Mouse (Mus musculus) liver, embryonic 11.5 days (tissue): ENCODE data around the gene Zgpat. TPM values are rescaled to one million over a fixed set of nuclear protein-coding genes. Genes with fewer than 3 reads are reported as not detected.
A peak's percentile ranks its signal among the peaks of the same experiment; 100 is the strongest.

ENCODE experiments used
- ATAC-seq: fragments of 200-750 bp; cut with Nextera tagmentation; replicated peaks from 2 replicates; pipeline ENCODE4 v1.8.0; 2017; ENCODE audit warnings: moderate number of reproducible peaks, mild to moderate bottlenecking, moderate TSS enrichment, moderate library complexity; ENCODE audit not compliant: low FRiP score
- DNase-seq: peaks from one replicate; pipeline ENCODE4 v3.0.0-alpha.2; 2017; ENCODE audit warnings: low spot score
- H3K27ac ChIP-seq: fragments of 300-500 bp; sonication (generic); 2 replicates; pipeline ENCODE4 v1.5.1; 2014; ENCODE audit warnings: mild to moderate bottlenecking, low read depth, low read length, control low read depth
- H3K27me3 ChIP-seq: fragments of 300-500 bp; sonication (generic); replicated peaks from 2 replicates; pipeline ENCODE4 v1.6.1; 2014; ENCODE audit warnings: low read length, mixed read lengths; ENCODE audit not compliant: control insufficient read depth, insufficient read depth
- H3K36me3 ChIP-seq: fragments of 300-500 bp; sonication (generic); 2 replicates; pipeline ENCODE4 v1.6.1; 2014; ENCODE audit warnings: mild to moderate bottlenecking, low read length, moderate library complexity, mixed read lengths; ENCODE audit not compliant: control insufficient read depth, insufficient read depth
- H3K4me1 ChIP-seq: fragments of 300-500 bp; sonication (generic); replicated peaks from 2 replicates; pipeline ENCODE4 v1.6.1; 2014; ENCODE audit warnings: low read length, mixed read lengths; ENCODE audit not compliant: control insufficient read depth, insufficient read depth
- H3K4me2 ChIP-seq: fragments of 300-500 bp; sonication (generic); 2 replicates; pipeline ENCODE4 v1.6.1; 2014; ENCODE audit warnings: mild to moderate bottlenecking, control low read depth, moderate library complexity
- H3K4me3 ChIP-seq: fragments of 300-500 bp; sonication (generic); 2 replicates; pipeline ENCODE4 v1.5.1; 2014; ENCODE audit warnings: low read depth, low read length, control low read depth
- H3K9ac ChIP-seq: fragments of 300-500 bp; sonication (generic); 2 replicates; pipeline ENCODE4 v1.6.1; 2014; ENCODE audit warnings: low read depth, low read length, control low read depth
- H3K9me3 ChIP-seq: fragments of 300-500 bp; sonication (generic); 2 replicates; pipeline ENCODE4 v1.6.1; 2016; ENCODE audit warnings: low read length, inconsistent platforms, mixed read lengths; ENCODE audit not compliant: control insufficient read depth
- WGBS: fragments of 180-500 bp; shearing (Covaris S2); extraction: QIAGEN DNeasy Blood & Tissue Kit; methylation state at CpG from one replicate; pipeline ENCODE4 v1.1.7; 2014; 5-methylcytosine and 5-hydroxymethylcytosine counted together
- polyA plus RNA-seq: library from polyadenylated mRNA; unstranded; fragments of >200 nt; fragmentation: Nextera tagmentation; extraction: Ambion mirVana; gene quantifications from 2 replicates; pipeline ENCODE4 v1.2.1, GENCODE M21; 2014

Gene Zgpat
- polyA plus RNA-seq, 1 experiment from 2014 or later = 35.1 TPM

- Histone ChIP-seq H3K4me3 (no peak overlapping the region), H3K36me3 (peaks cover 10% of the 10 kb centered on the region; the same call in 1 of the 2 replicates), H3K9me3 (no peaks in the 10 kb centered on the region), H3K27me3 (no peaks in the 10 kb centered on the region), H3K4me1 (no peaks in the 10 kb centered on the region), H3K9ac (no peak overlapping the region), H3K4me2 (no peak overlapping the region), H3K27ac (no peak overlapping the region)
- WGBS = 82% methylated on average over 4 of the region's 4 CpGs
- no peak for ATAC-seq
- DNase-seq = no peak
Observed at GRCm38 (mm10) chr2:181390136-181390870, 25.6 kb downstream of the Zgpat start.

DNA sequence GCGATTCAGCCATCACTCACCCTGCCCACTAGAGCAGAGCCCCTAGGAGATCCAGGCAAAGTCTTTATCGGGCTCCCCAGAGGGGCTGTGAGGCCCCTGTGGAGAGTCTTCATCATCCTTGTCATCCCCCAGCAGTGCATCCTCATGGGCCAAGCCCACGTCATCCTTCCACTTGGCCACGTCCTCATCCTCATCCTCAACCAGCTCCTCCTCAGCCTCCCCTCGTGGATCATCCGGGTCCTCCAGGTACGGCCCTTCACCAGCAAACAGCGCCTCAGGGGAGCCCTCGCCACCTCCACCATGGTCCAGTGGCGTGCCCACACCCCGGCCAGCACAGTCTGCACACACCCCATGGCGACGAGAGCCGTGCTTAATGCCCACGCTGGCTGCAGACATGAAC is 26.3 kb downstream of the Zgpat start:
- H3K4me3 ChIP-seq = no peak overlapping the region
- H3K9me3 ChIP-seq = no peaks in the 10 kb centered on the region
- no peak for DNase-seq
- H3K27me3 ChIP-seq = no peaks in the 10 kb centered on the region
- 87% methylated on average over 15 of the region's 15 CpGs for WGBS
- H3K4me1 ChIP-seq = no peaks in the 10 kb centered on the region
- H3K27ac ChIP-seq = no peak overlapping the region
- no peak for ATAC-seq
- no peak overlapping the region for H3K4me2 ChIP-seq
- no peak overlapping the region for H3K9ac ChIP-seq
- H3K36me3 ChIP-seq = peaks cover 12% of the 10 kb centered on the region; the same call in 1 of the 2 replicates

DNA sequence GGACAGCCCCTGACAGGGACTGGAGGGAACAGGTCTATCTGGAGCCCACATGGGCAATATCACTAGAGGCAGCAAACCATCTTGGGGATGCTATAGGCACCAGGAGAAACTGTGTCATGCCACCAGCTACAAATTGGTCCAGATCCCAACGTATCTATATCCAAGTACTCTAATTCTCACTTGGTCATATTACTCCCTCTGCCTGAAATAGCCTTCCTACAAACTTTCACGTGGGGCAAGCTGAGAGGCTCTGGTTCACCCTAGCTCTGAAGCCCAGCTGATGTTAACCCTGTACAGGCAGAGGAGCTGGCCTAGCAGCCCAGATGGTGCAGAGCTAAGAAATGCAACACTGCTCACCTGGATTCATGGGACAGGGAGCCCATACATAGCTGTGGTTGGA is 26.8 kb downstream of the Zgpat start:
- no peaks in the 10 kb centered on the region for H3K9me3 ChIP-seq
- H3K4me1 ChIP-seq = no peaks in the 10 kb centered on the region
- no peaks in the 10 kb centered on the region for H3K27me3 ChIP-seq
- WGBS = 74% methylated on average over 2 of the region's 2 CpGs
- H3K27ac ChIP-seq = no peak overlapping the region
- H3K9ac ChIP-seq = no peak overlapping the region
- peaks cover 9% of the 10 kb centered on the region; the same call in 1 of the 2 replicates for H3K36me3 ChIP-seq
- DNase-seq (no peak), ATAC-seq (no peak)
- H3K4me2 ChIP-seq = no peak overlapping the region
- H3K4me3 ChIP-seq = no peak overlapping the region

GRCm38 (mm10) chr2:181392600-181393213 is 28.0 kb downstream of the Zgpat start:
- no peak overlapping the region for H3K9ac ChIP-seq
- H3K4me2 ChIP-seq = no peak overlapping the region
- DNase-seq (peak; percentile 67), ATAC-seq (peak; percentile 77)
- no peaks in the 10 kb centered on the region for H3K9me3 ChIP-seq
- no peak overlapping the region for H3K4me3 ChIP-seq
- 31% methylated on average over 4 of the region's 4 CpGs for WGBS
- peaks cover 8% of the 10 kb centered on the region; the same call in 1 of the 2 replicates for H3K36me3 ChIP-seq
- H3K27me3 ChIP-seq = no peaks in the 10 kb centered on the region
- no peak overlapping the region for H3K27ac ChIP-seq
- H3K4me1 ChIP-seq = no peaks in the 10 kb centered on the region

DNA sequence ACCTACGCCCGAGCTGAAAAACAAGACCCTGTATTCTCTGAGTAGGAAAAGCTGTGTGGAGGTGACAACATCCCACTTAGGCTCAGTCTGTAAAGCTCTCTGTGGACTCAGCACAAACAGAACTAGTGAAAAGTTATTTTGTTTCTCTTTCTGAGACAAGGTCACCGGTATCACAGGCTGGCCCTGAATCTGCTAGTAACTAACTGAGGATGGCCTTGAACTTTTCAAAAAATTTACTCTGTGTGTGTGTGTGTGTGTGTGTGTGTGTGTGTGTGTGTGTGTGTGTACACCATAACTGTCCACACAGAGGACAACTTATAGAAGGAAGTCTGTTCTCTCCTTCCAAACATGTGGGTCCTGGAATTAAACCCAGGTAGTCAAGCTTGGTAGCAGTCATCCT is 29.4 kb downstream of the Zgpat start:
- no peak for ATAC-seq
- Histone ChIP-seq H3K4me2 (no peak overlapping the region), H3K27ac (no peak overlapping the region), H3K4me1 (no peaks in the 10 kb centered on the region), H3K36me3 (peaks cover 8% of the 10 kb centered on the region; the same call in 1 of the 2 replicates), H3K27me3 (no peaks in the 10 kb centered on the region), H3K9ac (no peak overlapping the region), H3K4me3 (no peak overlapping the region), H3K9me3 (no peaks in the 10 kb centered on the region)
- WGBS = 90% methylated on average over 3 of the region's 3 CpGs
- DNase-seq = no peak

DNA sequence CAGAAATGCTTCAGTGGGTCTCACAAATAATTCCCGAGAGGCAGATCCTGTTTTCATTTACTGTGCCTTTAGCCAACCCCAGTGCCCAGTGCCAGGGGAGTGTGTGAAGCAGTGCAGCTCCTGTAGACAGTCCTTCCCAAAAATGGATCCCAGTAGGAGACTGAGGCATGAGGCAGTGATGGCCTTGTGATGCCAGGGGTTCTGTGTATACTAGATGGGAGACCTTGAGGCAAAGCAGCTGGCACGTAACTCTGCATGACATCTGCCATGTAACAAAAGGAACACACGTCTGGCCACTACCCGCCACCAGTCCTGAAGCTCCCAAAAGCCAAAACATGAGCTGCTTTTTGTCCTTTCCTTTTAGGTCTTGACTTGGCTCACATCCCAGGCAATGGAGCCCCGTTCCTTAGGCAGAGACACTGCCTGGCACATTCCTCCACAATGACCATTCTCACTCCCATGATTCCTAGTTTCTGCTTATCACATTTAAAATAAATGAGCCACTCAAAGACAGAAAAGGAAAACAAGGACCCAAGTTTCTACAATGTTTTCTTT is 32.6 kb downstream of the Zgpat start:
- Histone ChIP-seq H3K4me3 (no peak overlapping the region), H3K4me1 (no peaks in the 10 kb centered on the region; the same call in 1 of the 2 replicates), H3K9ac (no peak overlapping the region), H3K27ac (no peak overlapping the region), H3K4me2 (no peak overlapping the region), H3K9me3 (no peaks in the 10 kb centered on the region), H3K36me3 (peaks cover 5% of the 10 kb centered on the region; the same call in 1 of the 2 replicates), H3K27me3 (no peaks in the 10 kb centered on the region)
- DNase-seq (no peak), ATAC-seq (no peak)
- WGBS = 86% methylated on average over 5 of the region's 5 CpGs

DNA sequence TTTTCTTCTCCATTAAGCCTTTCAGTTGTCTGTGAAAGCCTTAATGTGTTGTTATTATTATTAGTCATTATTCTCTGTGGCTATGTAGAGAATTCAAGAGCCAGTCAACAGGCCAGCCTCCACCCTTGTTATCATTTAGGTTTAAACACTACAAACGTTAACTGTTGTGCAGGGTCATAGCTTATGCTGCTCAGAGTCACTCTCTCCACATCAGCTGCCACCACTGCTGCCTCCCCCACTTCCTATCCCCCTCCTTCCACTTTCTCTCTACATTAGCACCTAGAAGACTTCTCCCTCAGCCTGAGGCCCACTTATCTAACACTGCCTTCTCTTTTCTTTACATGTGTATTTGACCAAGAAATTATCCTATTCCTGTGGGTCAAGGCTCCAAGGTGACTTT is 36.8 kb downstream of the Zgpat start:
- ATAC-seq = peak; percentile 36
- no peaks in the 10 kb centered on the region for H3K9me3 ChIP-seq
- no peaks in the 10 kb centered on the region for H3K27me3 ChIP-seq
- H3K4me3 ChIP-seq = no peak overlapping the region
- H3K4me2 ChIP-seq = no peak overlapping the region
- no peak overlapping the region for H3K27ac ChIP-seq
- no peaks in the 10 kb centered on the region; the same call in none of the 2 replicates for H3K4me1 ChIP-seq
- 18% methylated on average over 1 of the region's 1 CpGs for WGBS
- 0 out of 2 replicates have a peak, but pooled peaks cover 3% of the 10 kb centered on the region for H3K36me3 ChIP-seq
- no peak overlapping the region for H3K9ac ChIP-seq
- DNase-seq = no peak

DNA sequence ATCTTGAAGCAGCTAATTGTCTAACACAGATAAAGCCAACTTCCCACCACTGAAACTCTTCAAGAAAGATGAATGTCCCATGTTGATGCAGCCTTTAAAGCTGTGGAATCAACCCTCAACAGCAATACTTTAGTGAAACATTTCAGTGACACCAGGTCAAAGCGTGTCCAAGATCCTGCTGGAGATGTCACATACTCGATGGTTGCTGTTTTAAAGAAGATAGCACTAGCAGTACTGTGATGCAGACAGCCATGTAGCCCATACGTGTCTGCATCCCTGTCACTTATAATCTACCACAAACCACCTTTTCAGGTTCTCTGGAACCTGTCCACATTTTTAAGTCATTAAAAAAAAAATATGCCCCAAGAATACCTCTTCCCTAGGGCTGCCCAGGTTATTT is 39.0 kb downstream of the Zgpat start:
- Histone ChIP-seq H3K9me3 (no peaks in the 10 kb centered on the region), H3K4me3 (no peak overlapping the region), H3K9ac (no peak overlapping the region), H3K27ac (no peak overlapping the region), H3K4me2 (no peak overlapping the region), H3K36me3 (0 out of 2 replicates have a peak, but pooled peaks cover 3% of the 10 kb centered on the region), H3K27me3 (no peaks in the 10 kb centered on the region), H3K4me1 (no peaks in the 10 kb centered on the region; the same call in none of the 2 replicates)
- DNase-seq (no peak), ATAC-seq (no peak)
- WGBS = 73% methylated on average over 3 of the region's 3 CpGs
